Mouse (Mus musculus): Measurements from ENCODE around the gene Lgi2. TPM values are rescaled to one million over a fixed set of nuclear protein-coding genes. Genes with fewer than 3 reads are reported as not detected.
A peak's percentile ranks its signal among the peaks of the same experiment; 100 is the strongest.

Lgi2 gene
- polyA plus RNA-seq, 1 experiment from 2014 or later, result 3.0 TPM

- H3K9me3 ChIP-seq (replicated peaks; ENCODE audit: control insufficient read depth, low read length), result no peaks in the 10 kb centered on the region
- H3K4me2 ChIP-seq, result no peak overlapping the region
- no peak for ATAC-seq (replicated peaks; ENCODE audit: insufficient number of reproducible peaks, low FRiP score, low TSS enrichment)
- H3K36me3 ChIP-seq (ENCODE audit: control insufficient read depth, insufficient read depth, low read length), result no peaks in the 10 kb centered on the region
- H3K9ac ChIP-seq (ENCODE audit: low read depth, low read length), result no peak overlapping the region
- WGBS (ENCODE audit: insufficient replicate concordance), result 53% methylated on average over 6 of the region's 6 CpGs
- no peak overlapping the region for H3K4me3 ChIP-seq (ENCODE audit: low read depth, low read length)
- H3K27me3 ChIP-seq (ENCODE audit: control insufficient read depth, insufficient read depth, low read length), result no peaks in the 10 kb centered on the region
- 0 out of 2 replicates have a peak overlapping the region, but pooled peaks have one; percentile 1 for H3K27ac ChIP-seq (ENCODE audit: low read depth, low read length)
- H3K4me1 ChIP-seq (ENCODE audit: control insufficient read depth, insufficient read depth, low read length), result peaks cover 8% of the 10 kb centered on the region; the same call in 1 of the 2 replicates
These were observed 56.8 kb downstream of the Lgi2 start for GRCm38 (mm10) chr5:52509416-52509815.

- Histone ChIP-seq H3K9ac (ENCODE audit: low read depth, low read length) (no peak overlapping the region), H3K9me3 (replicated peaks; ENCODE audit: control insufficient read depth, low read length) (no peaks in the 10 kb centered on the region), H3K4me2 (no peak overlapping the region), H3K27me3 (ENCODE audit: control insufficient read depth, insufficient read depth, low read length) (no peaks in the 10 kb centered on the region), H3K4me3 (ENCODE audit: low read depth, low read length) (no peak overlapping the region), H3K4me1 (ENCODE audit: control insufficient read depth, insufficient read depth, low read length) (peaks cover 2% of the 10 kb centered on the region; the same call in 1 of the 2 replicates), H3K27ac (ENCODE audit: low read depth, low read length) (no peak overlapping the region), H3K36me3 (ENCODE audit: control insufficient read depth, insufficient read depth, low read length) (no peaks in the 10 kb centered on the region)
- no peak for ATAC-seq (replicated peaks; ENCODE audit: insufficient number of reproducible peaks, low FRiP score, low TSS enrichment)
- 80% methylated on average over 13 of the region's 13 CpGs for WGBS (ENCODE audit: insufficient replicate concordance)
These were observed 61.6 kb downstream of the Lgi2 start for GRCm38 (mm10) chr5:52504666-52505065.

GRCm38 (mm10) chr5:52504148-52504547, 62.1 kb downstream of the Lgi2 start:
- Histone ChIP-seq H3K4me2 (no peak overlapping the region), H3K4me1 (ENCODE audit: control insufficient read depth, insufficient read depth, low read length) (no peaks in the 10 kb centered on the region), H3K27ac (ENCODE audit: low read depth, low read length) (no peak overlapping the region), H3K4me3 (ENCODE audit: low read depth, low read length) (no peak overlapping the region), H3K9me3 (replicated peaks; ENCODE audit: control insufficient read depth, low read length) (no peaks in the 10 kb centered on the region), H3K36me3 (ENCODE audit: control insufficient read depth, insufficient read depth, low read length) (no peaks in the 10 kb centered on the region), H3K27me3 (ENCODE audit: control insufficient read depth, insufficient read depth, low read length) (no peaks in the 10 kb centered on the region), H3K9ac (ENCODE audit: low read depth, low read length) (no peak overlapping the region)
- ATAC-seq (replicated peaks; ENCODE audit: insufficient number of reproducible peaks, low FRiP score, low TSS enrichment), result no peak
- WGBS (ENCODE audit: insufficient replicate concordance), result 80% methylated on average over 11 of the region's 11 CpGs

DNA sequence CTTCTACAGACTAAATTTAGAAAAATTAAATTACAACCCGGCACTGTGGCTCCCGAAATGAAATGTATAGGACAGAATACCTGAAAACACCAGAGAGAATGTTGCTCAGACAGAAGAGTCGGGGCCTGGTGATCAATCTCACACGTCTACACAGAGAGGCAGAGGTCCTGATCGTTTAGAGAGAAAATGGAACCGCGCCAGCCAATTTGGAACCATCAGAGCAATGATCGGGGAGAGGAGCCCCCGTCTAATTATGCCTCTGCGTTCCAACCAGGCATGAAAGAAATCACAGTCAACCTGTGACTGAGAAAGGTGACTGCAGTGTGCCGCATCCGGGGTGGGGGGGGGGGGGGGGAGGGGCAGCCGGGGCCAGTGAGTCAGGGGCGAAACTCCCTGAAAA, 70.6 kb downstream of the Lgi2 start:
- no peak for ATAC-seq (replicated peaks; ENCODE audit: insufficient number of reproducible peaks, low FRiP score, low TSS enrichment)
- Histone ChIP-seq H3K4me2 (no peak overlapping the region), H3K4me1 (ENCODE audit: control insufficient read depth, insufficient read depth, low read length) (no peaks in the 10 kb centered on the region), H3K9me3 (replicated peaks; ENCODE audit: control insufficient read depth, low read length) (no peaks in the 10 kb centered on the region), H3K27me3 (ENCODE audit: control insufficient read depth, insufficient read depth, low read length) (no peaks in the 10 kb centered on the region), H3K9ac (ENCODE audit: low read depth, low read length) (no peak overlapping the region), H3K36me3 (ENCODE audit: control insufficient read depth, insufficient read depth, low read length) (no peaks in the 10 kb centered on the region), H3K27ac (ENCODE audit: low read depth, low read length) (no peak overlapping the region), H3K4me3 (ENCODE audit: low read depth, low read length) (no peak overlapping the region)
- 66% methylated on average over 12 of the region's 14 CpGs for WGBS (ENCODE audit: insufficient replicate concordance)

GRCm38 (mm10) chr5:52491496-52491895, 74.8 kb downstream of the Lgi2 start:
- no peak overlapping the region for H3K9ac ChIP-seq (ENCODE audit: low read depth, low read length)
- no peak overlapping the region for H3K4me2 ChIP-seq
- H3K27me3 ChIP-seq (ENCODE audit: control insufficient read depth, insufficient read depth, low read length), result no peaks in the 10 kb centered on the region
- H3K4me3 ChIP-seq (ENCODE audit: low read depth, low read length), result no peak overlapping the region
- H3K9me3 ChIP-seq (replicated peaks; ENCODE audit: control insufficient read depth, low read length), result no peaks in the 10 kb centered on the region
- no peaks in the 10 kb centered on the region for H3K4me1 ChIP-seq (ENCODE audit: control insufficient read depth, insufficient read depth, low read length)
- no peak for ATAC-seq (replicated peaks; ENCODE audit: insufficient number of reproducible peaks, low FRiP score, low TSS enrichment)
- no peaks in the 10 kb centered on the region for H3K36me3 ChIP-seq (ENCODE audit: control insufficient read depth, insufficient read depth, low read length)
- H3K27ac ChIP-seq (ENCODE audit: low read depth, low read length), result no peak overlapping the region
- 82% methylated on average over 6 of the region's 6 CpGs for WGBS (ENCODE audit: insufficient replicate concordance)

- no peak for ATAC-seq (replicated peaks; ENCODE audit: insufficient number of reproducible peaks, low FRiP score, low TSS enrichment)
- no peak overlapping the region for H3K9ac ChIP-seq (ENCODE audit: low read depth, low read length)
- H3K9me3 ChIP-seq (replicated peaks; ENCODE audit: control insufficient read depth, low read length), result no peaks in the 10 kb centered on the region
- H3K4me2 ChIP-seq, result no peak overlapping the region
- no peaks in the 10 kb centered on the region for H3K4me1 ChIP-seq (ENCODE audit: control insufficient read depth, insufficient read depth, low read length)
- 74% methylated on average over 13 of the region's 13 CpGs for WGBS (ENCODE audit: insufficient replicate concordance)
- no peaks in the 10 kb centered on the region for H3K36me3 ChIP-seq (ENCODE audit: control insufficient read depth, insufficient read depth, low read length)
- H3K27me3 ChIP-seq (ENCODE audit: control insufficient read depth, insufficient read depth, low read length), result no peaks in the 10 kb centered on the region
- no peak overlapping the region for H3K27ac ChIP-seq (ENCODE audit: low read depth, low read length)
- H3K4me3 ChIP-seq (ENCODE audit: low read depth, low read length), result no peak overlapping the region
These were observed 78.5 kb downstream of the Lgi2 start for GRCm38 (mm10) chr5:52487559-52488430.

Other genes starting within 250 kb of the Lgi2 start
- 0.06 and 0.26 TPM in 2 replicates for gene Sod3, start 202.7 kb downstream of the Lgi2 start, polyA plus RNA-seq (2014; fragmentation: Nextera tagmentation; extraction: Ambion mirVana)
- 1.8 and 1.9 TPM in 2 replicates for gene Ccdc149, start 94.9 kb downstream of the Lgi2 start, polyA plus RNA-seq (2014; fragmentation: Nextera tagmentation; extraction: Ambion mirVana)
- 5.4 and 7.5 TPM in 2 replicates for gene Sepsecs, start 103.2 kb upstream of the Lgi2 start, polyA plus RNA-seq (2014; fragmentation: Nextera tagmentation; extraction: Ambion mirVana)
- gene Pi4k2b, start 175.1 kb upstream of the Lgi2 start, polyA plus RNA-seq (2014; fragmentation: Nextera tagmentation; extraction: Ambion mirVana), result 9.6 and 11.8 TPM in 2 replicates
- 10.5 and 10.9 TPM in 2 replicates for gene Zcchc4, start 208.9 kb upstream of the Lgi2 start, polyA plus RNA-seq (2014; fragmentation: Nextera tagmentation; extraction: Ambion mirVana)